Mouse (Mus musculus) CH12.LX (cell line): Measurements from ENCODE around the gene 2610042L04Rik. TPM values are rescaled to one million over a fixed set of nuclear protein-coding genes. Genes with fewer than 3 reads are reported as not detected.
"Not testable (repeated sequence)": the region's sequence is repeated elsewhere in the genome, so short reads cannot be mapped to it uniquely, and the experiment has no call there.

Experiments used
- DNase-seq: peaks from one replicate; pipeline ENCODE4 v3.0.0-alpha.2; 2013; ENCODE audit errors: extremely low read depth
- H3K27ac ChIP-seq: 2 replicates; pipeline ENCODE4 v1.5.1; 2012; ENCODE audit warnings: low read depth, mild to moderate bottlenecking, control low read depth, moderate library complexity; ENCODE audit not compliant: insufficient read depth
- H3K27me3 ChIP-seq: replicated peaks from 2 replicates; pipeline ENCODE3; 2012; ENCODE audit warnings: inconsistent platforms
- H3K36me3 ChIP-seq, 2 experiments: replicated peaks in 1 of 2; 2 replicates each; pipeline versions ENCODE3 to v1.6.1; 2012; ENCODE audit warnings: inconsistent platforms in 1 of 2, low read length in 1 of 2, mild to moderate bottlenecking in 1 of 2, mixed read lengths in 1 of 2, moderate library complexity in 1 of 2; ENCODE audit not compliant: control insufficient read depth in 1 of 2, insufficient read depth in 1 of 2
- H3K4me1 ChIP-seq, 2 experiments: 2 replicates each; pipeline ENCODE4 v1.6.1; 2012; ENCODE audit warnings: inconsistent platforms in 1 of 2, moderate library complexity in 1 of 2; ENCODE audit not compliant: insufficient read depth in 2 of 2, control insufficient read depth in 1 of 2
- H3K4me2 ChIP-seq: 2 replicates; pipeline ENCODE4 v1.6.1; 2012; ENCODE audit warnings: low read depth, mild to moderate bottlenecking, control low read depth; ENCODE audit not compliant: poor library complexity, insufficient read depth, severe bottlenecking
- H3K4me3 ChIP-seq, 3 experiments: fragments of 150-350 bp in 1 of 3; sonication (generic) in 1 of 3; replicated peaks in 1 of 3; 2 replicates each; pipeline versions ENCODE3 to v1.5.1; 2011 to 2012; ENCODE audit warnings: low read depth in 2 of 3, low read length in 2 of 3, mild to moderate bottlenecking in 2 of 3, moderate library complexity in 2 of 3, control low read depth in 1 of 3, improper control_type of control experiment in 1 of 3, inconsistent platforms in 1 of 3, mixed read lengths in 1 of 3; ENCODE audit not compliant: poor library complexity in 1 of 3
- H3K79me2 ChIP-seq: replicated peaks from 2 replicates; pipeline ENCODE4 v1.6.1; 2012; ENCODE audit warnings: mild to moderate bottlenecking, moderate library complexity; ENCODE audit not compliant: control insufficient read depth, poor library complexity, insufficient read depth, severe bottlenecking; ENCODE audit errors: extremely low read depth
- H3K9ac ChIP-seq: 2 replicates; pipeline ENCODE4 v1.6.1; 2012; ENCODE audit warnings: low read depth, mild to moderate bottlenecking, control low read depth, moderate library complexity; ENCODE audit not compliant: insufficient read depth
- H3K9me3 ChIP-seq: replicated peaks from 2 replicates; pipeline ENCODE3; 2012; ENCODE audit warnings: low read length, inconsistent platforms, mixed read lengths
- dilution Hi-C: fragments of 300-500 bp; cut with MboI; formaldehyde crosslinking; loops from 2 replicates; pipeline ENCODE4 v1.14.3; 2020; ENCODE audit warnings: low sequenced_read_pairs; ENCODE audit not compliant: extremely low pct_unique_long_range_greater_than_20kb, extremely low pct_ligation_motif_present
- in situ Hi-C: fragments of 300-500 bp; cut with MboI; formaldehyde crosslinking; loops from 3 replicates; pipeline ENCODE4 v1.14.3; 2019; ENCODE audit warnings: low sequenced_read_pairs, low pct_ligation_motif_present, low pct_unique_long_range_greater_than_20kb, mixed read lengths
- polyA plus RNA-seq: library from polyadenylated mRNA; unstranded; fragments of >175 nt; gene quantifications from 2 replicates; pipeline ENCODE4 v1.2.1, GENCODE M21; 2012; ENCODE audit warnings: low read depth; ENCODE audit not compliant: insufficient read length
- total RNA-seq, 2 experiments: library from RNA; depleted of rRNA; stranded (reverse); fragments of 300-350 nt in 1 of 2; fragments of >200 nt in 1 of 2; gene quantifications; 2 replicates each; pipeline ENCODE4 v1.2.3; 2012 to 2014

2610042L04Rik gene
- total and polyA plus RNA-seq, 3 experiments, result not detected

- in situ Hi-C loops, H3K4me2 ChIP-seq, H3K27me3 ChIP-seq, H3K36me3 ChIP-seq, H3K79me2 ChIP-seq, H3K4me3 ChIP-seq, H3K4me1 ChIP-seq, H3K9ac ChIP-seq, H3K9me3 ChIP-seq, DNase-seq, H3K27ac ChIP-seq, dilution Hi-C loops: not testable (repeated sequence)
These were observed 51.0 kb downstream of the 2610042L04Rik start for GRCm38 (mm10) chr14:4385606-4386005.

- dilution Hi-C loops, H3K4me3 ChIP-seq, in situ Hi-C loops: not testable (repeated sequence)
These were observed 58.4 kb downstream of the 2610042L04Rik start for GRCm38 (mm10) chr14:4392841-4393530.

GRCm38 (mm10) chr14:4397226-4397625, 62.7 kb downstream of the 2610042L04Rik start, which contains the start of gene Gm3159:
Gene Gm3159 (plus strand): TSS chr14:4397526.
- H3K27me3 ChIP-seq, in situ Hi-C loops, H3K36me3 ChIP-seq, dilution Hi-C loops, H3K9ac ChIP-seq, H3K79me2 ChIP-seq, H3K4me2 ChIP-seq, H3K9me3 ChIP-seq, H3K27ac ChIP-seq, H3K4me3 ChIP-seq, H3K4me1 ChIP-seq, DNase-seq: not testable (repeated sequence)

More at GRCm38 (mm10) chr14:4392841-4393530, 58.4 kb downstream of the 2610042L04Rik start:
- not testable (repeated sequence) for H3K79me2 ChIP-seq, H3K4me2 ChIP-seq, H3K9ac ChIP-seq, H3K9me3 ChIP-seq, H3K27me3 ChIP-seq, DNase-seq, H3K36me3 ChIP-seq, H3K27ac ChIP-seq, H3K4me1 ChIP-seq

GRCm38 (mm10) chr14:4398624-4399023, 64.1 kb downstream of the 2610042L04Rik start:
- DNase-seq, H3K4me1 ChIP-seq, H3K4me3 ChIP-seq, H3K36me3 ChIP-seq, H3K27ac ChIP-seq, H3K27me3 ChIP-seq, H3K9me3 ChIP-seq, H3K4me2 ChIP-seq, H3K79me2 ChIP-seq, dilution Hi-C loops, in situ Hi-C loops, H3K9ac ChIP-seq: not testable (repeated sequence)

- dilution Hi-C loops, H3K4me2 ChIP-seq, H3K4me3 ChIP-seq, DNase-seq, H3K79me2 ChIP-seq, H3K4me1 ChIP-seq, H3K27me3 ChIP-seq, in situ Hi-C loops, H3K27ac ChIP-seq, H3K9me3 ChIP-seq, H3K36me3 ChIP-seq, H3K9ac ChIP-seq: not testable (repeated sequence)
These were observed 65.7 kb downstream of the 2610042L04Rik start for GRCm38 (mm10) chr14:4400115-4400789.

GRCm38 (mm10) chr14:4401245-4401644, 66.7 kb downstream of the 2610042L04Rik start:
- in situ Hi-C loops, H3K4me1 ChIP-seq, H3K9ac ChIP-seq, H3K27ac ChIP-seq, H3K36me3 ChIP-seq, H3K4me3 ChIP-seq, H3K4me2 ChIP-seq, H3K27me3 ChIP-seq, H3K9me3 ChIP-seq, H3K79me2 ChIP-seq, dilution Hi-C loops, DNase-seq: not testable (repeated sequence)
